Mouse (Mus musculus) heart, adult 2 months (tissue): ENCODE measurements around the gene Rap1b. TPM values are rescaled to one million over a fixed set of nuclear protein-coding genes. Genes with fewer than 3 reads are reported as not detected.

Experiments
- DNase-seq, 2 experiments: peaks; one replicate each; pipeline ENCODE4 v3.0.0; 2021
- H3K27ac ChIP-seq: fragments of 200-600 bp; 2 replicates; pipeline ENCODE4 v1.8.1; 2022
- H3K27me3 ChIP-seq: fragments of 200-500 bp; 2 replicates; pipeline ENCODE4 v1.6.1; 2012; ENCODE audit warnings: mild to moderate bottlenecking, low read length, inconsistent platforms, mixed read lengths; ENCODE audit not compliant: control insufficient read depth, insufficient read depth
- H3K36me3 ChIP-seq: fragments of 200-500 bp; 2 replicates; pipeline ENCODE4 v1.6.1; 2012; ENCODE audit warnings: low read length, inconsistent platforms; ENCODE audit not compliant: control insufficient read depth, insufficient read depth
- H3K4me1 ChIP-seq: fragments of 200-500 bp; 2 replicates; pipeline ENCODE4 v1.6.1; 2011; ENCODE audit warnings: low read length; ENCODE audit not compliant: control insufficient read depth, insufficient read depth
- H3K4me3 ChIP-seq: fragments of 200-600 bp; 2 replicates; pipeline ENCODE4 v1.8.1; 2022
- H3K79me2 ChIP-seq: fragments of 200-500 bp; replicated peaks from 2 replicates; pipeline ENCODE4 v1.6.1; 2012; ENCODE audit warnings: mild to moderate bottlenecking, inconsistent platforms, low read length, moderate library complexity, mixed read lengths; ENCODE audit not compliant: control insufficient read depth, insufficient read depth
- H3K9ac ChIP-seq: fragments of 200-500 bp; 2 replicates; pipeline ENCODE4 v1.6.1; 2012; ENCODE audit warnings: low read depth, mild to moderate bottlenecking, control low read depth, inconsistent platforms, low read length, mixed read lengths
- CTCF ChIP-seq: fragments of 200-600 bp; IDR thresholded peaks from 2 replicates; pipeline ENCODE4 v1.8.1; 2022; ENCODE audit warnings: antibody characterized with exemption, mild to moderate bottlenecking, moderate library complexity
- EP300 ChIP-seq: fragments of 200-500 bp; IDR thresholded peaks from 2 replicates; pipeline ENCODE4 v1.6.1; 2011; ENCODE audit warnings: low read depth, low read length, control low read depth; ENCODE audit not compliant: insufficient read depth
- POLR2A ChIP-seq: fragments of 200-500 bp; IDR thresholded peaks from 2 replicates; pipeline ENCODE4 v1.6.1; 2011; ENCODE audit warnings: mild to moderate bottlenecking, low read depth, low read length, control low read depth; ENCODE audit not compliant: insufficient read depth
- WGBS: fragments of 180-500 bp; shearing (Covaris S2); methylation state at CpG from one replicate; pipeline ENCODE4 v1.1.7; 2018; 5-methylcytosine and 5-hydroxymethylcytosine counted together
- intact Hi-C: fragments of 180-260 bp; cut with DNase I; formaldehyde crosslinking; loops from one replicate; pipeline ENCODE4 v1.15.1; 2025
- polyA plus RNA-seq: library from polyadenylated mRNA; depleted of rRNA; stranded (reverse); fragments of >200 nt; gene quantifications from 2 replicates; pipeline ENCODE4 v1.2.3, GENCODE M21; 2012
- total RNA-seq, 2 experiments: library from RNA; stranded (reverse); gene quantifications; 2 replicates each; pipeline ENCODE4 v1.2.3; 2021

The Rap1b gene
- total and polyA plus RNA-seq, 3 experiments, result 23.4 to 53.4 (median 48.0) TPM

- H3K4me3 ChIP-seq, result no peak overlapping the region
- WGBS, result 94% methylated on average over 3 of the region's 3 CpGs
- no peak for DNase-seq
- no peak overlapping the region for H3K9ac ChIP-seq
- intact Hi-C loops, result no loop called here
- no peaks in the 10 kb centered on the region for H3K79me2 ChIP-seq
- no peaks in the 10 kb centered on the region for H3K36me3 ChIP-seq
- no peak overlapping the region for H3K27ac ChIP-seq
- H3K4me1 ChIP-seq, result no peaks in the 10 kb centered on the region
- H3K27me3 ChIP-seq, result no peaks in the 10 kb centered on the region
- TF ChIP-seq CTCF (no peak), POLR2A (no peak), EP300 (no peak)
These were observed 68.7 kb downstream of the Rap1b start for GRCm38 (mm10) chr10:117777103-117777470.

DNA sequence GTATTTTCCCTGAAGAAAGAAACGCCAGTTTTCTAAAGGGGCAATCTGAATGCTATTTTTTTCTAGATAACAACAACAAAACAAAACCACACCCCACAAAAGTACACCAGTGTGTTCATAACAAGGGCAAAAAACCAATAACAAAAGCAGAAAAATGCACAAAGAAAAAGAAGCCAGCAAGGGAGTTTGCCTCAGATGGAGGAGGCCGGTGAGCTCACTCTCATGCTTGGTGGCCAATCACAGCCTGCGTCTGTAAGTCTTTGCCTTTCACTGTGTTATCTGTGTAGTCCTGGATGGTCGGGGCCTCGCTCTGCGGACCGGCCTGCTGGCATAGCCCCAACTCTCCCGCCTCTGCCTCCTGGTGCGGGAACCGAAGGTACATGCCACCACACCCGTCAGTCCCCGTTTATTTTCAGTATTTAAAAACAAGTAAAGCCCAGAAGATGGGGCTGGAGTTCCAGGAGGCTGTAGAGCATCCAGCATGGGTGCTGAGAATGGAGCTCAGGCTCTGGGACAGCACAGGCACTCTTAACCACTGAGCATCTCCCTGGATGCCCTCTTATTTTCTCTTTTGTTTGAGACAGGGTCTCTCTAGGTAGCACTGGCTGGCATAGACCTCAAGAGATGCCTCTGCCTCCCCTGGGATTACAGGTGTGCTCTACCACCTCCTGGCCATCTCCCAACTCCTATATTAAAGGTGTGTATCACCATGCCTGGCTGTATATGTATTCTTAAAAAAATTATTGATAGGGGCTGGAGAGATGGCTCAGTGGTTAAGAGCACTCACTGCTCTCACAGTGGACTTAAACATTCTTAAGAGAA lies 69.3 kb downstream of the Rap1b start:
- intact Hi-C loops, result no loop called here
- Histone ChIP-seq H3K36me3 (no peaks in the 10 kb centered on the region), H3K27me3 (no peaks in the 10 kb centered on the region), H3K79me2 (no peaks in the 10 kb centered on the region), H3K9ac (no peak overlapping the region), H3K4me1 (no peaks in the 10 kb centered on the region), H3K27ac (no peak overlapping the region), H3K4me3 (no peak overlapping the region)
- 73% methylated on average over 12 of the region's 12 CpGs for WGBS
- no peak for DNase-seq
- no peak for TF ChIP-seq CTCF
- no peak for TF ChIP-seq POLR2A
- no peak for TF ChIP-seq EP300

DNA sequence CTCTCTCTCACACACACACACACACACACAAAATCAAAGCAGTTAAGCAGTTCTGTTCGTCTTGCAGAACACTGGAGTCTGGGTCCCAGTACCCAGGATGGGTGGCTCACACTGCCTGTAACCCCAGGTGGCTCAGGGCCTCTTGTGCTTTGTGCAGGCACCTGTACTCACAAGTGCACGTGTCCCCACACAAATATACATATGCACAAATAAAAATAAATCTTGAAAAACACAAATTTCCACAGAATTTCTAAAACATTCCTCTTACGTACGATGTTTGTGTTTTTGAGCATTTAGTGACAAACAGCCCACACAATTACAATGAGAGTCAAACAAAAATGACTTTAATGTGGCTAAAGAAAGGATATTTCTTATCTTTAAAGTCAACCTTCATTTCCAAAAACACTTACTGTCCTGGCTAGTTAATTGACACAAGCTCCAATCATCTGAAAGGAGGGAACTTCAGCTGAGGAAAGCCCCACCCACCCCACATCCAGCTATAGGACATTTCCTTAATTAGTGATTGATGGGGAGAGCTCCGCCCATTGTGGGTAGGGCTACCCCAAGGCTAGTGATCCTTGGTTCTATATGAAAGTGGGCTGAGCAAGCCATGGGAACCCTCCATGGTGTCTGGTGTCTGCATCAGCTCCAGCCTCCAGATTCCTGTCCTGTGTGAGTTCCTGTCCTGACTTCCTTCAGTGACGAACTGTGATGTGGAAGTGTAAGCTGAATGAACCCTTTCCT lies 70.3 kb downstream of the Rap1b start:
- TF ChIP-seq POLR2A, result no peak
- no peak for DNase-seq
- no peaks in the 10 kb centered on the region for H3K79me2 ChIP-seq
- no peaks in the 10 kb centered on the region for H3K27me3 ChIP-seq
- whole genome bisulfite sequencing, result 87% methylated on average over 6 of the region's 6 CpGs
- no peaks in the 10 kb centered on the region for H3K36me3 ChIP-seq
- intact Hi-C loops, result no loop called here
- no peak overlapping the region for H3K4me3 ChIP-seq
- H3K9ac ChIP-seq, result no peak overlapping the region
- no peaks in the 10 kb centered on the region for H3K4me1 ChIP-seq
- H3K27ac ChIP-seq, result no peak overlapping the region

GRCm38 (mm10) chr10:117774817-117775120 lies 71.1 kb downstream of the Rap1b start:
- Histone ChIP-seq H3K79me2 (no peaks in the 10 kb centered on the region), H3K27me3 (no peaks in the 10 kb centered on the region), H3K36me3 (no peaks in the 10 kb centered on the region), H3K4me3 (no peak overlapping the region), H3K9ac (no peak overlapping the region), H3K27ac (no peak overlapping the region), H3K4me1 (no peaks in the 10 kb centered on the region)
- intact Hi-C loops, result no loop called here
- WGBS, result 100% methylated on average over 1 of the region's 1 CpGs
- TF ChIP-seq CTCF, result no peak
- TF ChIP-seq EP300, result no peak
- TF ChIP-seq POLR2A, result no peak
- DNase-seq, result no peak

DNA sequence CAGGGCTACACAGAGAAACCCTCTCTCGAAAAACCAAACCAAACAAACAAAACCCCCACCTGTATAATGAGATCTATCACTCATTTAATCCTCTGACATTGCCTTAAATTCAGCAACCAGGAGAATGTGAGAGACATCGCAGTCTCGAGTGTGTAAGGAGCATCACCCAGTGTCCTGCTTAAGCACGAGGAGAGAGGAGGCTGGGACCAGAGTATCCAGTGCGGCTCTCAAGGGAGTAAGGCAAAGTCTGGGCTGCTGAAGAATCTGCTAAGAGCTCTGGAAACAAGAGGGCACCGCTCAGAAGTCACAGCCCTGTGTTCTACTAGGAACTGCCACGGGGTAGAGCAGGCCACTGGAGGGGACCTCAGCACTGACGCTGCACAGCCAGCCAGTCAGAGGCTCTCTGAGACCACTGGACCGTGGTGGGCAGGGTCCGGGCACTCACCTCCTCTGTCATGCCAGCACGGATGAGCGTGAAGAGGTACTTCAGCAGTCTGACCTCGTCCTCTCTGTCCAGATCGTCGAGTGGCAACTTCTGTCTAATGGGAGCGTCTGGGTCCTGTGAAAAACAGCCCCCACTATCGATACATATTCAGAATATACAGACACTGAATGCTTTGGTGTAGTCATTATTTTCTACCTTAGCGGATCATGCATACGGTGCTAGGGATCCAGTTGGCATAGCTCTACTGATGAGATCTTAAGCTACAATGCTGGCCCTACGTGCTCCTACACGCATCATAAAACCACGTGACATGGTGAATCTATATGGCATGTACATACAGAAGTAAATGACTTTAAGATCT lies 71.6 kb downstream of the Rap1b start:
- H3K4me3 ChIP-seq, result no peak overlapping the region
- intact Hi-C loops, result no loop called here
- H3K36me3 ChIP-seq, result no peaks in the 10 kb centered on the region
- H3K79me2 ChIP-seq, result no peaks in the 10 kb centered on the region
- 95% methylated on average over 22 of the region's 22 CpGs for WGBS
- no peaks in the 10 kb centered on the region for H3K4me1 ChIP-seq
- no peak for DNase-seq
- TF ChIP-seq POLR2A, result no peak
- no peak for TF ChIP-seq CTCF
- no peak for TF ChIP-seq EP300
- H3K9ac ChIP-seq, result no peak overlapping the region
- no peaks in the 10 kb centered on the region for H3K27me3 ChIP-seq
- no peak overlapping the region for H3K27ac ChIP-seq
